Mouse (Mus musculus) lung, postnatal 0 days (tissue): Measurements from ENCODE around the gene Inhba. TPM values are rescaled to one million over a fixed set of nuclear protein-coding genes. Genes with fewer than 3 reads are reported as not detected.
A peak's percentile ranks its signal among the peaks of the same experiment; 100 is the strongest.

Experiments
- ATAC-seq: fragments of 200-750 bp; cut with Nextera tagmentation; 2 replicates; pipeline ENCODE4 v1.8.0; 2017; ENCODE audit warnings: moderate library complexity
- DNase-seq: peaks from one replicate; pipeline ENCODE4 v3.0.0-alpha.2; 2016; ENCODE audit warnings: low spot score
- H3K27ac ChIP-seq: fragments of 300-500 bp; sonication (generic); 2 replicates; pipeline ENCODE4 v1.5.1; 2014; ENCODE audit warnings: antibody characterized with exemption, mild to moderate bottlenecking, low read length, mixed read lengths
- H3K27me3 ChIP-seq: fragments of 300-500 bp; sonication (generic); replicated peaks from 2 replicates; pipeline ENCODE4 v1.6.1; 2014; ENCODE audit warnings: low read length, mixed read lengths; ENCODE audit not compliant: insufficient read depth
- H3K36me3 ChIP-seq: fragments of 300-500 bp; sonication (generic); 2 replicates; pipeline ENCODE4 v1.6.1; 2014; ENCODE audit warnings: low read length, mixed read lengths; ENCODE audit not compliant: insufficient read depth
- H3K4me1 ChIP-seq: fragments of 300-500 bp; sonication (generic); 2 replicates; pipeline ENCODE4 v1.6.1; 2014; ENCODE audit warnings: antibody characterized with exemption, low read depth, low read length, mixed read lengths; ENCODE audit not compliant: insufficient read depth
- H3K4me2 ChIP-seq: fragments of 300-500 bp; sonication (generic); replicated peaks from 2 replicates; pipeline ENCODE4 v1.6.1; 2014; ENCODE audit warnings: low read depth, mild to moderate bottlenecking, low read length, moderate library complexity, mixed read lengths
- H3K4me3 ChIP-seq: fragments of 300-500 bp; sonication (generic); 2 replicates; pipeline ENCODE4 v1.5.1; 2014; ENCODE audit warnings: low read depth, low read length
- H3K9ac ChIP-seq: fragments of 300-500 bp; sonication (generic); replicated peaks from 2 replicates; pipeline ENCODE4 v1.6.1; 2014; ENCODE audit warnings: low read depth, mild to moderate bottlenecking
- H3K9me3 ChIP-seq: fragments of 300-500 bp; sonication (generic); 2 replicates; pipeline ENCODE4 v1.6.1; 2016; ENCODE audit warnings: low read length, mixed read lengths
- CTCF ChIP-seq: IDR thresholded peaks from 2 replicates; pipeline ENCODE4 v1.5.1; 2016; ENCODE audit warnings: antibody characterized with exemption, mild to moderate bottlenecking
- EP300 ChIP-seq: IDR thresholded peaks from 2 replicates; pipeline ENCODE4 v1.6.1; 2016; ENCODE audit warnings: antibody characterized with exemption, mild to moderate bottlenecking, control low read depth
- WGBS: fragments of 180-500 bp; shearing (Covaris S2); extraction: QIAGEN DNeasy Blood & Tissue Kit; methylation state at CpG from one replicate; pipeline ENCODE4 v1.1.7; 2014; 5-methylcytosine and 5-hydroxymethylcytosine counted together
- polyA plus RNA-seq: library from polyadenylated mRNA; unstranded; fragments of >200 nt; fragmentation: Nextera tagmentation; extraction: Ambion mirVana; gene quantifications from 2 replicates; pipeline ENCODE4 v1.2.1, GENCODE M21; 2015

Gene Inhba
- polyA plus RNA-seq, 1 experiment from 2014 or later: 1.1 TPM

DNA sequence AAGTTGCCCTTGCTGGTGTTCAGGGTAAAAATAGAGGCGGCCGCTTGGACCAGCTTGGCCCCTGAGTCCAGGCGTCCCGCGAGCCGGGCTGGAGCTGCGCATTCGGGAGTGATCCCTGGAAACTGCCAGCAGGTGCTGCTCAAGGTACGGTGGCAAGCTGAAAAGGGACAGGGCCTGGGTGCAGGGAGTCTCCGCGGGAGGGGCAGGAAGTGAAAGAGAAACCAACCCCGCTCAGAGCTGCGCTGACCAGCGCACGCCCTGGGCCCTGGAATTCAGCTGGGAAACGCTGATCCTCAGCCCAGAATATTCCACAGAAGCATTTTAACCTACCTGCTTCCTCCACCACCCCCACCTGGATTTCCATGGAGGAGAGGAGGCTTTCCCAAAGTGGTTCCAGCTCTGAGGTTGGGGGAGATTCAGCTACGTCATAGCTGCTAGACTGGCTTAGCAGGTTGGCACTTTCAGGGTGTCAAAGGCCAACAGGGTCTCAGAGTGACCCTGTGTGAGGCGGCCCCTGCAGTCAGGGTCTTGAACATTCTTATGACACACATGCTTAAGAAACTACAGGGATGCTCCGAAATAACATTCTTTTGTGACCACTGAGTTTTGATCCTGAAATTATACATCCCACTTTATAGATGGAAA is 714 bp downstream of the Inhba start:
- H3K4me2 ChIP-seq: peak overlapping the region; percentile 81
- peak; percentile 94 for DNase-seq
- no peaks in the 10 kb centered on the region for H3K36me3 ChIP-seq
- peak overlapping the region; percentile 57; the same call in 1 of the 2 replicates for H3K27ac ChIP-seq
- H3K4me3 ChIP-seq: peak overlapping the region; percentile 54
- WGBS: 6% methylated on average over 19 of the region's 19 CpGs
- 0 out of 2 replicates have a peak, but pooled peaks cover 2% of the 10 kb centered on the region for H3K4me1 ChIP-seq
- peak; percentile 88 for TF ChIP-seq CTCF
- no peak for TF ChIP-seq EP300
- no peaks in the 10 kb centered on the region for H3K27me3 ChIP-seq
- H3K9me3 ChIP-seq: no peaks in the 10 kb centered on the region
- peak; percentile 97 for ATAC-seq
- peak overlapping the region; percentile 41 for H3K9ac ChIP-seq

DNA sequence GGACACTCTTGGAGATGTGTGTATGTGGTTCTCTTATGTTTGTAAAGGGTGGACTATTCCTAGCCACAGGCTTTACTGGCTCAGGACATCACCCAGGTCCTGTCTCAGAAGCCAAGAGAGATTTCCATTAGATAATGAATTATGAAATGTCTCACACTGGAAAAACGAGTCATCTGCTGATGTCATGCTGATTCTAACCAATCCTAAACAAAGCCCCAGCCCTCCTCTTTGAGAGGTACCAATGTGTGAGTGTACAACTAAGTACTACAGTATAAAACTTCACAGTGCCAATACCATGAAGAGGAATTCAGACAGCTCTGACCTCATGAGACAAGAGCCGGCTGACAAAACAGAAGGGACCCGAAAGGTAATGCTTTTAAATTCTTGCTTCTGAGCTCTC is 2.5 kb downstream of the Inhba start:
- Histone ChIP-seq H3K9me3 (no peaks in the 10 kb centered on the region), H3K4me3 (no peak overlapping the region), H3K27me3 (no peaks in the 10 kb centered on the region), H3K4me2 (no peak overlapping the region), H3K36me3 (no peaks in the 10 kb centered on the region), H3K9ac (no peak overlapping the region), H3K4me1 (peaks cover 7% of the 10 kb centered on the region; the same call in 1 of the 2 replicates), H3K27ac (no peak overlapping the region)
- ATAC-seq (no peak), DNase-seq (no peak)
- WGBS: 49% methylated on average over 3 of the region's 3 CpGs
- TF ChIP-seq CTCF (no peak), EP300 (no peak)

- Histone ChIP-seq H3K4me2 (no peak overlapping the region), H3K4me3 (no peak overlapping the region), H3K36me3 (no peaks in the 10 kb centered on the region), H3K27ac (no peak overlapping the region), H3K9ac (no peak overlapping the region), H3K9me3 (no peaks in the 10 kb centered on the region), H3K27me3 (no peaks in the 10 kb centered on the region), H3K4me1 (peaks cover 7% of the 10 kb centered on the region; the same call in 1 of the 2 replicates)
- ATAC-seq (no peak), DNase-seq (no peak)
- 0% methylated on average over 1 of the region's 2 CpGs for WGBS
- TF ChIP-seq EP300: no peak
- TF ChIP-seq CTCF: no peak
Measured at GRCm38 (mm10) chr13:16016506-16016905, 4.9 kb downstream of the Inhba start.

- peak overlapping the region; percentile 35 for H3K4me3 ChIP-seq
- DNase-seq: no peak
- H3K9me3 ChIP-seq: no peaks in the 10 kb centered on the region
- TF ChIP-seq CTCF (no peak), EP300 (no peak)
- H3K27me3 ChIP-seq: no peaks in the 10 kb centered on the region
- H3K4me1 ChIP-seq: peaks cover 7% of the 10 kb centered on the region; the same call in 1 of the 2 replicates
- peak overlapping the region; percentile 73 for H3K4me2 ChIP-seq
- H3K9ac ChIP-seq: peak overlapping the region; percentile 16; the same call in 1 of the 2 replicates
- H3K36me3 ChIP-seq: no peaks in the 10 kb centered on the region
- no peak for ATAC-seq
- WGBS: under 1% methylated on average over 19 of the region's 20 CpGs
- H3K27ac ChIP-seq: no peak overlapping the region
Measured at GRCm38 (mm10) chr13:16017338-16017737, 5.7 kb downstream of the Inhba start.

- Histone ChIP-seq H3K4me1 (peaks cover 7% of the 10 kb centered on the region; the same call in 1 of the 2 replicates), H3K4me3 (peak overlapping the region; percentile 35), H3K9ac (peak overlapping the region; percentile 16; the same call in 1 of the 2 replicates), H3K4me2 (peak overlapping the region; percentile 73), H3K27me3 (no peaks in the 10 kb centered on the region), H3K9me3 (no peaks in the 10 kb centered on the region), H3K36me3 (no peaks in the 10 kb centered on the region), H3K27ac (no peak overlapping the region)
- WGBS: 1% methylated on average over 9 of the region's 9 CpGs
- no peak for ATAC-seq
- TF ChIP-seq CTCF: no peak
- TF ChIP-seq EP300: no peak
- DNase-seq: no peak
Measured at GRCm38 (mm10) chr13:16017777-16018176, 6.1 kb downstream of the Inhba start.

GRCm38 (mm10) chr13:16018807-16019510 is 7.3 kb downstream of the Inhba start:
- H3K4me1 ChIP-seq: peaks cover 7% of the 10 kb centered on the region; the same call in 1 of the 2 replicates
- no peak overlapping the region for H3K27ac ChIP-seq
- H3K9ac ChIP-seq: no peak overlapping the region
- ATAC-seq (no peak), DNase-seq (no peak)
- H3K4me2 ChIP-seq: no peak overlapping the region; the same call in 1 of the 2 replicates
- TF ChIP-seq EP300 (no peak), CTCF (no peak)
- no peaks in the 10 kb centered on the region for H3K27me3 ChIP-seq
- no peaks in the 10 kb centered on the region for H3K9me3 ChIP-seq
- no peak overlapping the region for H3K4me3 ChIP-seq
- no peaks in the 10 kb centered on the region for H3K36me3 ChIP-seq
- WGBS: 80% methylated on average over 3 of the region's 3 CpGs
